Mouse (Mus musculus): ENCODE results near the gene Hdac7. TPM values are rescaled to one million over a fixed set of nuclear protein-coding genes. Genes with fewer than 3 reads are reported as not detected.

Gene Hdac7
- polyA plus RNA-seq, 1 experiment from 2014 or later = 26.7 TPM

DNA sequence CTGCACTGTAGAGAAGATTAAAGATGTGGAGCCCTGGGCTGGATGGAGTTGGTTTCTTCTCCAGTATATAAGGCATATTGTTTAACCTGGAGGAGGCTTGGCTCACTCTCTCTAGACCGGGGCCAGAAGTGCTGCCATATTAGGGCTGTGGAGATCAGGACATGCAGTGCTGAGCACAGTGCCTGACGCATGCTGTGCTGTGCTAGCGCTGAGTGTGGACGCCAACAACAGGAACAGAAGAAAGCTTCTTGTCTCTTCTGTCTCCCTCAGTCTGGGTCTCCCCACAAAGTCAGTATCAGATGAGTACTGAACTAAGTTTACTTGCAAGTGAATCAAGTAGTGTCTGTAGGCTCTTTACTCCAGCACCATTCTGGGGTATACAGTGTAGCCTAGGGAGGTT is 4.8 kb downstream of the Hdac7 start:
- Histone ChIP-seq H3K9me3 (replicated peaks) (no peaks in the 10 kb centered on the region), H3K27ac (0 out of 2 replicates have a peak overlapping the region, but pooled peaks have one; percentile 5), H3K9ac (no peak overlapping the region), H3K4me3 (no peak overlapping the region), H3K27me3 (no peaks in the 10 kb centered on the region), H3K36me3 (no peaks in the 10 kb centered on the region), H3K4me2 (replicated peaks) (no peak overlapping the region), H3K4me1 (peaks cover 17% of the 10 kb centered on the region)
- 76% methylated on average over 4 of the region's 4 CpGs for WGBS
- ATAC-seq (ENCODE audit: low FRiP score) = no peak

DNA sequence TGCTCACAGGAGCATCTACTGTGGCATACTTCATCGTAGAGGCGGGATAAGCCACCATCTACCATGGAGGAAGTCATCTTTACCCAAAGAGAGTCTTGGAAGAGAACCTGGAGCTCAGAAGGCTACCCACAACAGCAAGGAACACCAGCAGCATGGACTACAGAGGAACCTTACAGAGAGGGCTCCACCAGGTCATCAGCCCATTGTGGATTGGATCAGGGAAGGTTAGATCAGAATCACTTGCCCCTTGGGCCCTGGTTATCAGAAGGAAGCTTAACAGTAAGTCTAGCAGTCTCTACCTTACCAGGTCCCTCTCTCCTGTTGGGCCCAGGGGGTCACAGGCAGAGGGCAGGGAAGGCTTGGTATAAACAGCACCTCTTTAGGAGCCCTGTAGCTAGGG is 5.3 kb downstream of the Hdac7 start:
- Histone ChIP-seq H3K4me3 (no peak overlapping the region), H3K9me3 (replicated peaks) (no peaks in the 10 kb centered on the region), H3K36me3 (no peaks in the 10 kb centered on the region), H3K4me2 (replicated peaks) (no peak overlapping the region), H3K9ac (no peak overlapping the region), H3K4me1 (peaks cover 17% of the 10 kb centered on the region), H3K27me3 (peaks cover 2% of the 10 kb centered on the region; the same call in 1 of the 2 replicates), H3K27ac (no peak overlapping the region)
- 91% methylated on average over 2 of the region's 2 CpGs for WGBS
- ATAC-seq (ENCODE audit: low FRiP score) = no peak

GRCm38 (mm10) chr15:97838395-97838794 is 5.9 kb downstream of the Hdac7 start:
- Histone ChIP-seq H3K4me2 (replicated peaks) (no peak overlapping the region), H3K27ac (no peak overlapping the region), H3K4me1 (peaks cover 17% of the 10 kb centered on the region), H3K27me3 (peaks cover 7% of the 10 kb centered on the region; the same call in 1 of the 2 replicates), H3K36me3 (no peaks in the 10 kb centered on the region), H3K9me3 (replicated peaks) (no peaks in the 10 kb centered on the region), H3K9ac (no peak overlapping the region), H3K4me3 (no peak overlapping the region)
- no peak for ATAC-seq (ENCODE audit: low FRiP score)
- WGBS = 75% methylated on average over 4 of the region's 4 CpGs

GRCm38 (mm10) chr15:97837491-97838061 is 6.7 kb downstream of the Hdac7 start:
- no peaks in the 10 kb centered on the region for H3K36me3 ChIP-seq
- 34% methylated on average over 8 of the region's 8 CpGs for WGBS
- no peaks in the 10 kb centered on the region for H3K9me3 ChIP-seq (replicated peaks)
- no peak overlapping the region for H3K4me2 ChIP-seq (replicated peaks)
- peaks cover 24% of the 10 kb centered on the region for H3K4me1 ChIP-seq
- no peak overlapping the region for H3K9ac ChIP-seq
- ATAC-seq (ENCODE audit: low FRiP score) = no peak
- no peak overlapping the region for H3K4me3 ChIP-seq
- H3K27me3 ChIP-seq = peaks cover 7% of the 10 kb centered on the region; the same call in 1 of the 2 replicates
- H3K27ac ChIP-seq = no peak overlapping the region

DNA sequence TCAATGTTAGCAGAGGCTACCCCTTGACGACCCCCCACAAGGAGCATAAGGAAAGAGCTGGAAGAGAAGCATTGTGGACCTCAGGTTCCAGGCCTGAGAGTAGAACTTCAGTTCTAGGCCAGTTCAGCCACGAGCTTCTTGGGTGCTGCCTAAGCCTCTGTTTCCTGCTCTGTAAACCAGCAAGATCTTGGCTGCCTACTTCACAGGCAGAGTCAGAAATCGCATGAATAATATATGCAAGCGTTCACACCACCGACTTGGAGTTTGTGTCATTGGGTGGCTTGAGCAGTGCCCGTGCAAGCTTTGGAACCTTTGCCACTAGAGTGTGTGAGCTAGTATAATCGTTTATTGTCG is 7.4 kb downstream of the Hdac7 start:
- no peak for ATAC-seq (ENCODE audit: low FRiP score)
- peaks cover 31% of the 10 kb centered on the region for H3K4me1 ChIP-seq
- H3K36me3 ChIP-seq = no peaks in the 10 kb centered on the region
- no peak overlapping the region for H3K9ac ChIP-seq
- H3K27ac ChIP-seq = no peak overlapping the region
- H3K4me2 ChIP-seq (replicated peaks) = no peak overlapping the region
- WGBS = 75% methylated on average over 8 of the region's 8 CpGs
- no peaks in the 10 kb centered on the region for H3K9me3 ChIP-seq (replicated peaks)
- H3K4me3 ChIP-seq = no peak overlapping the region
- peaks cover 7% of the 10 kb centered on the region; the same call in 1 of the 2 replicates for H3K27me3 ChIP-seq

DNA sequence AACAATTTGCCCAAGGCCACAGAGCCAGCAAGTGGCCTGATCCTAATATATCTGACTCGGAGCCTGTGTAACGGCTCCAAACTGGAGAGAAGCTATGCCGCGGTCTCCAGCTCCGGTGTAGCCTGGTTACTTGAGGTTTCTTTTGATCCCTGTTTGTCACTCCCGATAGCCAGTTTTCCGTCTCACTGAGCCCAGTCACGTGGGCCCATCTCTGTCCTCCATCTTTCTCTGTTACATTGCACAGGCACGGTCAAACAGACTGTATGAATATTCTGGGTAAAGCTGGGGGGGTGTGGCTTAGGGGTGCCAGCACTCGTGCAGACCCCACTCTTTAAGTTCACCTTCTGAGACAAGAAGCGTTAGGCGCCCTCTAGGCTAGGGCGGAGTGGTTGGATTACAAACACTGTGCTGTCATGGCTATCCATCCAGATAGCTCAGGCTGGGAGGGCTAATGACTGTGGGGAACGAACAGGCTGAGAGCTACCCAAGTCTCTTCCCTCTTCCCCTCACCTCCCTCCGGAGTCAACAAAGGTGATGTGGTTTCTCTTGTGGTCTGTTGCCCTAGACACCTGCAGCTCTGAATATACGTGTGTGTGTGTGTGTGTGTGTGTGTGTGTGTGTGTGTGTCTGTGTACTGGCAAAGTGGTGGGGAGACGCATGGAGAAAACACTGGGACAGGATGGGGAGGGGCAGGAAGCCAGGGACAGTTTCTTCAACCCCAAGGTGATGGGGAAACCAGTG is 8.0 kb downstream of the Hdac7 start:
- Histone ChIP-seq H3K36me3 (no peaks in the 10 kb centered on the region), H3K4me3 (no peak overlapping the region), H3K27me3 (peaks cover 7% of the 10 kb centered on the region; the same call in 1 of the 2 replicates), H3K27ac (no peak overlapping the region), H3K4me2 (replicated peaks) (no peak overlapping the region), H3K9ac (no peak overlapping the region), H3K4me1 (peaks cover 33% of the 10 kb centered on the region), H3K9me3 (replicated peaks) (no peaks in the 10 kb centered on the region)
- 48% methylated on average over 17 of the region's 17 CpGs for WGBS
- ATAC-seq (ENCODE audit: low FRiP score) = no peak

DNA sequence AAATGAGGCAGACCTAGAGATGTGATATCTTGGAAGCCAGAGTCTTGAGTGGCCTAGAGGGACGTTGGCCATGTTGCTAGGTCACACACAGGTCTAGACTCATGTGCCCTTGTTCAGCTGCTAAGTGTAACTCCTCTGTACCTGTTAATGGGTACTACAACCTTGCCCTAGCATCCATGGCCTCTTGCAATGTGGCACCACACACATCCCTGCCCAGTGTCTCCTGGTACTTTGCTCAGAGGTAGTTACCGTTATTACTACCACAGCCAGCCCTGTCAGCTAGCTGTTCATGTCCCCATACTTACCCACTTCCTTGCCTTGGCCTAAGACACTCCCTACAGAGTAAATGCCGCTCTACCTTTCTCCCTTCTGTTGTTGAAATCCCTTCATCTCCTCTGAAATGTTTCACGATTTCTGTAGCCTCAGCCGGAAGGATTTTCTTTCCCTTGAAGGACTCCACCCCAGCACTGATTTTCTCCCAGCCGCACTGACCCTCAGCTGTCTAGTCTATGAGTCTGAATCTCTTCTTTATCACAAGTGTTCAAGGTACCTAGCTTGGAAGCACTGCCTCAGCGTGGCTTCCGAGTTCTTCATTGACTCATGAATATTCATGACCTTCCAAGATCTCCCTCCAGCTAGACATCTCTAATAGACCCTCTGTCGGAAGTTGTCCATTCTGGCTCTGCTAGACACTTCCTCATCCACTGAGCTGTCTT is 11.4 kb downstream of the Hdac7 start:
- Histone ChIP-seq H3K27ac (no peak overlapping the region), H3K4me2 (replicated peaks) (peak overlapping the region; percentile 79; the same call in 1 of the 2 replicates), H3K36me3 (no peaks in the 10 kb centered on the region), H3K4me3 (no peak overlapping the region), H3K9ac (no peak overlapping the region), H3K9me3 (replicated peaks) (no peaks in the 10 kb centered on the region), H3K4me1 (peaks cover 54% of the 10 kb centered on the region), H3K27me3 (peaks cover 7% of the 10 kb centered on the region; the same call in 1 of the 2 replicates)
- 59% methylated on average over 9 of the region's 9 CpGs for WGBS
- no peak for ATAC-seq (ENCODE audit: low FRiP score)

DNA sequence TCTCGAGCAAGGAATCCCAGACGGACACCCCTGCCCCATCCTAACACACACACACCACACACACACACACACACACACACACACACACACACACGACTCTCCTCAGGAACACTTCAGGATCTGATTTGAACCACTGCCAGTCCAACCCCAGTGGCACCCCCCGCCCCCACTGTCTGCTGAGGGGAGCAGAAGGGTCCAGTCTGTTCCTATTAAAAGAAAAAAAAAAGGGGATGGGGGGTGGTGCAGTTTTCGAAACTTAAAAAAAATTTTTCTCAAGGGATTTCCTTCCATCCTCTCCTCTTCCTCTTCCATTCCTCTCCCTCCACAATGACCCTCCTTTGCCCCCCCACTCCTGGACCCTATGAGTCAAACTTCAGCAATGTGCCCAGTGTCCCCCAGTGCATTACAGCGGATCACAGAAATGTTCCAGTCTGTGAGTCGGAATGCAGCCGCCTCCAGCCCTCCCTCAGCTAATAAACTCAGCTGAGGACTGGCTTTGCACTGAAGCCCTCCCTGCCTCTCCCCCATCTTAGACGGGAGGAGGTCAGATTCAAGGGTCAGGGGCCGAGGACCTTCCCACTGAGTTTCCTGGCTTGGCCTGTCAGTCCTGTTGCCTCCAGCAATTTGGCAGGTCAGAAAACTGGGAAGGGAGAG is 12.2 kb downstream of the Hdac7 start:
- peak overlapping the region; percentile 99 for H3K9ac ChIP-seq
- WGBS = 10% methylated on average over 10 of the region's 10 CpGs
- peak overlapping the region; percentile 79 for H3K4me2 ChIP-seq (replicated peaks)
- ATAC-seq (ENCODE audit: low FRiP score) = no peak
- H3K36me3 ChIP-seq = no peaks in the 10 kb centered on the region
- H3K9me3 ChIP-seq (replicated peaks) = no peaks in the 10 kb centered on the region
- peak overlapping the region; percentile 96 for H3K4me3 ChIP-seq
- H3K27ac ChIP-seq = peak overlapping the region; percentile 97
- H3K4me1 ChIP-seq = peaks cover 54% of the 10 kb centered on the region
- H3K27me3 ChIP-seq = peaks cover 7% of the 10 kb centered on the region; the same call in 1 of the 2 replicates

GRCm38 (mm10) chr15:97831242-97831986 is 12.9 kb downstream of the Hdac7 start:
- H3K27me3 ChIP-seq = peaks cover 9% of the 10 kb centered on the region
- H3K4me1 ChIP-seq = peaks cover 61% of the 10 kb centered on the region
- peak overlapping the region; percentile 79 for H3K4me2 ChIP-seq (replicated peaks)
- H3K9me3 ChIP-seq (replicated peaks) = no peaks in the 10 kb centered on the region
- H3K9ac ChIP-seq = peak overlapping the region; percentile 99
- under 1% methylated on average over 73 of the region's 84 CpGs for WGBS
- ATAC-seq (ENCODE audit: low FRiP score) = peak; percentile 90
- H3K36me3 ChIP-seq = no peaks in the 10 kb centered on the region
- peak overlapping the region; percentile 97 for H3K27ac ChIP-seq
- peak overlapping the region; percentile 96 for H3K4me3 ChIP-seq

DNA sequence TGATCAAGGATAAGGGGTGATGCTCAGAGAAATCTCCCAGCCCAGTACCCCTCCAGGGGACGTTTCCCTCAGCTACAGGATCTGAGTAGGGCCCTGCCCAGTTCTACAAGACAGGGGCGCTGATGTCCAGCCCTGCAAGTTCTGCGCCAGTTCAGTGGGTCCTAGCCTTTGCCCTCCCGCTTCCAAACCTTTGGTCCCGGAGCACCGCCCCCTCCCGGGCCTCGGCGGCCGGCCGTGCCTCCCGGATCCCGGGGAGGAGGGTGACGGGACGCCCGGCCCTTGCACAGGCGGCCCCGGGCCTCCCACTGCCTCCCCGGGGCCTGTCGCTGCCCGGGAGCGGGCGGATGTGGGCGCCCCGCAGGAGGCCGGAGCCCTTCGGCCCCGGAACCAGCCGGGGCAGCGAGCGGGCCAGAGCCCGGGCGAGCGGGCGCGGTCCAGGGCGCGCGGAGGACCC is 13.5 kb downstream of the Hdac7 start:
- WGBS = under 1% methylated on average over 39 of the region's 39 CpGs
- Histone ChIP-seq H3K4me1 (peaks cover 64% of the 10 kb centered on the region), H3K27ac (peak overlapping the region; percentile 97), H3K36me3 (no peaks in the 10 kb centered on the region), H3K9me3 (replicated peaks) (no peaks in the 10 kb centered on the region), H3K4me2 (replicated peaks) (peak overlapping the region; percentile 79), H3K9ac (peak overlapping the region; percentile 99), H3K4me3 (peak overlapping the region; percentile 96), H3K27me3 (peaks cover 15% of the 10 kb centered on the region)
- peak; percentile 20 for ATAC-seq (ENCODE audit: low FRiP score)

- H3K36me3 ChIP-seq = no peaks in the 10 kb centered on the region
- peak overlapping the region; percentile 96 for H3K4me3 ChIP-seq
- H3K27ac ChIP-seq = peak overlapping the region; percentile 97
- H3K9me3 ChIP-seq (replicated peaks) = no peaks in the 10 kb centered on the region
- ATAC-seq (ENCODE audit: low FRiP score) = no peak; the same call in 1 of the 2 replicates
- H3K27me3 ChIP-seq = peaks cover 15% of the 10 kb centered on the region
- peak overlapping the region; percentile 99 for H3K9ac ChIP-seq
- peak overlapping the region; percentile 79 for H3K4me2 ChIP-seq (replicated peaks)
- H3K4me1 ChIP-seq = peaks cover 69% of the 10 kb centered on the region
- 15% methylated on average over 12 of the region's 12 CpGs for WGBS
Measured at GRCm38 (mm10) chr15:97830253-97830787, 14.0 kb downstream of the Hdac7 start.
